Mouse (Mus musculus): ENCODE results near the gene Hoxa9.

DNA sequence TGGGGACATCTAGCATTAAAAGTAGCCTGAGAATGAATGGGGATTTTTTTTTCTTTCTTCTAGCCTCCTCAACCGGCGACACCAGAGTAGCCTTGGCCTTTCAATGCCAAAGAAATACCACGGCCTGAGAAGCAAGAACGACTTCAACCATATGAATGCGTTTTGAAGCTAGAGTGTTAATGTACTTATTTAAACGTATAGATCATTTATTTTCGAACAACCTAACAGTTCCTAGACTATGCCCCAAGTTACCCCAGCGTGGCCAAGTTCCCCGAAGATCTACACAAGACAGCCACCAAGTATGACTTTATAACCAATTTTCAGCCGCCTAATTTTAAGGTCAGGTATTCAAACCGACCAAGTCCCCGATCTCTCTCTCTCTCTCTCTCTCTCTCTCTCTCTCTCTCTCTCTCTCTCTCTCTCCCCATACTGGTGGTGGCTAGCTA is 10.0 kb downstream of the Hoxa9 start:
- no peak for TF ChIP-seq POLR2A (IDR thresholded peaks at IDR 0.05; ENCODE audit: extremely low read depth, insufficient read depth, low read length)
- TF ChIP-seq CTCF (IDR thresholded peaks at IDR 0.05; ENCODE audit: low read depth, low read length): no peak

Measured in liver, adult 2 months (tissue).